Mouse (Mus musculus): ENCODE measurements around the gene Git1. TPM values are rescaled to one million over a fixed set of nuclear protein-coding genes. Genes with fewer than 3 reads are reported as not detected.
"Not testable (repeated sequence)": the region's sequence is repeated elsewhere in the genome, so short reads cannot be mapped to it uniquely, and the experiment has no call there.

Gene Git1
- total and polyA plus RNA-seq, 2 experiments from 2014 or later, result 19.6 to 143 TPM

DNA sequence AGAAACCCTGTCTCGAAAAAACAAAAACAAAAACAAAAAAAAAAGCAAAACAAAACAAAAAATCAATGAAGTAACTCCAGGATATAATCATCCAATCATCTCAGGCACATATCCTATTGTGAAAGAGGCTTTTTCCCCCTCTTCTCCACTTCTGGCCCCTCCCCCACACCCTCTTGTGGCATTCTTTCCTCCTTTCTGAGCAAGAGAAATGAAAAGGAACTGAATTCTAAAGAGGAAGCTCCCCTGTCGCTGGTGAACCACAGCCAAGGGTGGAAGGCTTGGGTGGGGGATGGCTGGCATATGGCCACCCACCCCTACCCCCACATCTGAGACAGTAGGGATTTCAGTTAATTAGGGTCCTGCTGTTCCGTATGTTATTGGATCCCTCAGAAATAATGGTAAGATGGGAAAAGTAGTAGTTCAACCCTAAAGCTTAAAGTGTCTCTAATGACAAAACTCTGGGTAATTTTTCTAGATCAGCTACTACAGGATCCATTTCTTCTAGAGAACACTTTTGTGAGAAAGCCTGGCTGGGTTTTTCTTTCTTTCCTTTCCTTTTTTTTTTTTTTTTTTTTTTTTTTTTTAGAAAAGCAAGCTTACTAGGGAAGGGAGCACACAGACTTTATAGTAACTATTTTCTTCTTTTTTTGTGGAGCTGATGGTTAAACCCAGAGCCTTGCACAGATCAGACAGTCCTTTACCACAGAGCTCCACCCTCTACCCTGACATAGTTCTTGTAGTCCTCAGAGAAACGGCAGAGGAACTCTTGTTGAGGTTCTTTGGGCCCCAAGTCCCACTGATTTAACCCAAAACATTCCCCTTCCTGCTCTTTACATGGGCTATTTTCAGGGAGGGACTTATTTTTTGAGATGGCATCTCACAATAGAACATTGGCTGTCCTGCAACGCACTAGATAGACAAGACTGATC lies 27.5 kb downstream of the Git1 start:
- DNase-seq (ENCODE audit: low spot score) (no peak), ATAC-seq (ENCODE audit: low FRiP score) (no peak)
- Histone ChIP-seq H3K9me3 (ENCODE audit: low read length) (no peaks in the 10 kb centered on the region), H3K27ac (ENCODE audit: low read depth, low read length) (no peak overlapping the region), H3K4me1 (ENCODE audit: insufficient read depth, low read length) (no peaks in the 10 kb centered on the region), H3K36me3 (ENCODE audit: insufficient read depth, low read length) (no peaks in the 10 kb centered on the region), H3K4me2 (ENCODE audit: low read depth, low read length, poor library complexity, severe bottlenecking) (no peak overlapping the region), H3K4me3 (ENCODE audit: low read depth, low read length) (no peak overlapping the region), H3K9ac (replicated peaks; ENCODE audit: low read length, poor library complexity, severe bottlenecking) (no peak overlapping the region), H3K27me3 (ENCODE audit: insufficient read depth, low read length) (peaks cover 4% of the 10 kb centered on the region; the same call in 1 of the 2 replicates)
- 41% methylated on average over 5 of the region's 5 CpGs for WGBS
- no peak for TF ChIP-seq CTCF (IDR thresholded peaks at IDR 0.05)

- Histone ChIP-seq H3K4me1 (ENCODE audit: insufficient read depth, low read length) (no peaks in the 10 kb centered on the region), H3K27me3 (ENCODE audit: insufficient read depth, low read length) (no peaks in the 10 kb centered on the region), H3K9me3 (ENCODE audit: low read length) (no peaks in the 10 kb centered on the region), H3K4me3 (ENCODE audit: low read depth, low read length) (no peak overlapping the region), H3K27ac (ENCODE audit: low read depth, low read length) (no peak overlapping the region), H3K4me2 (ENCODE audit: low read depth, low read length, poor library complexity, severe bottlenecking) (no peak overlapping the region), H3K9ac (replicated peaks; ENCODE audit: low read length, poor library complexity, severe bottlenecking) (no peak overlapping the region), H3K36me3 (ENCODE audit: insufficient read depth, low read length) (no peaks in the 10 kb centered on the region)
- DNase-seq (ENCODE audit: low spot score), result no peak
- TF ChIP-seq CTCF (IDR thresholded peaks at IDR 0.05), result peak; percentile 3; the same call in 1 of the 2 replicates
- ATAC-seq (ENCODE audit: low FRiP score), result no peak
- 76% methylated on average over 3 of the region's 3 CpGs for WGBS
These were observed 32.6 kb downstream of the Git1 start for GRCm38 (mm10) chr11:77525804-77526486.

DNA sequence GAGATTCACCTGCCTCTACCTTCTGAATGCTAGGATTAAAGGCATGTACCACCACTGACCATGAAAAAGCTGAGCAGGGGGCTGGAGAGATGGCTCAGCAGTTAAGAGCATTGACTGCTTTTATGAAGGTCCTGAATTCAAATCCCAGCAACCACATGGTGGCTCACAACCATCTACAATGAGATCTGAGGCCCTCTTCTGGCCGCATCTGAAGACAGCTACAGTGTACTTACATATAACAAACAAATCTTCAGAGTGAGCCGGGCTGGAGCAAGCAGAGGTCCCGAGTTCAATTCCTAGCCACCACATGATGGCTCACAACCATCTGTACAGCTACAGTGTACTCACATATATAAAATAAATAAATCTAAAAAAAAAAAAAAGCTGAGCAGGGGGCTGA lies 35.1 kb downstream of the Git1 start:
- not testable (repeated sequence) for H3K36me3 ChIP-seq (ENCODE audit: insufficient read depth, low read length); DNase-seq (ENCODE audit: low spot score); ATAC-seq (ENCODE audit: low FRiP score); H3K9ac ChIP-seq (replicated peaks; ENCODE audit: low read length, poor library complexity, severe bottlenecking); H3K4me2 ChIP-seq (ENCODE audit: low read depth, low read length, poor library complexity, severe bottlenecking); H3K4me1 ChIP-seq (ENCODE audit: insufficient read depth, low read length); H3K27ac ChIP-seq (ENCODE audit: low read depth, low read length); H3K4me3 ChIP-seq (ENCODE audit: low read depth, low read length); H3K9me3 ChIP-seq (ENCODE audit: low read length); H3K27me3 ChIP-seq (ENCODE audit: insufficient read depth, low read length)
- WGBS, result 93% methylated on average over 3 of the region's 3 CpGs

- Histone ChIP-seq H3K27ac (ENCODE audit: low read depth, low read length) (no peak overlapping the region), H3K9ac (replicated peaks; ENCODE audit: low read length, poor library complexity, severe bottlenecking) (no peak overlapping the region), H3K4me2 (ENCODE audit: low read depth, low read length, poor library complexity, severe bottlenecking) (no peak overlapping the region), H3K27me3 (ENCODE audit: insufficient read depth, low read length) (no peaks in the 10 kb centered on the region), H3K4me3 (ENCODE audit: low read depth, low read length) (no peak overlapping the region), H3K9me3 (ENCODE audit: low read length) (no peaks in the 10 kb centered on the region), H3K36me3 (ENCODE audit: insufficient read depth, low read length) (0 out of 2 replicates have a peak, but pooled peaks cover 2% of the 10 kb centered on the region), H3K4me1 (ENCODE audit: insufficient read depth, low read length) (no peaks in the 10 kb centered on the region)
- no peak for TF ChIP-seq CTCF (IDR thresholded peaks at IDR 0.05)
- DNase-seq (ENCODE audit: low spot score) (no peak), ATAC-seq (ENCODE audit: low FRiP score) (no peak)
- WGBS, result 91% methylated on average over 3 of the region's 3 CpGs
These were observed 36.3 kb downstream of the Git1 start for GRCm38 (mm10) chr11:77529644-77530043.

DNA sequence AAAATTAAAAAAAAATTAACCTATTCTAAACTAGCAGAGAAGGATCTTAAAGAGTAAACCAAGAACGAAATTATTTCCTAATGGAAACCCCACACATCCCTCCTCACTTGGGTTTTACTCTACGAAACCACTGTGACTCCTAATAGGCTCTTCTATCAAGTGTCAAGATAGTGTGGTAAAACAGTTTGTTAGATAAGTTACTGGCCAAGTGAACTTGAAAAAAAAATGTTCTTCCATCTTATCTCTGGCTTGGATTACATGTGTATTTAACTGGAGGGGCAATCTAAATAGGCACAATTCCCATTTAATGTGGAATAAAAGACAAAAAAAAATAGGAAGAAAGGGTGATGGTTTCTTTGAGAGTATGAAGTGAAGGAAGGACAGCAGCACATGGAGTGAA lies 37.5 kb downstream of the Git1 start:
- ATAC-seq (ENCODE audit: low FRiP score) (no peak), DNase-seq (ENCODE audit: low spot score) (no peak)
- Histone ChIP-seq H3K27me3 (ENCODE audit: insufficient read depth, low read length) (no peaks in the 10 kb centered on the region), H3K36me3 (ENCODE audit: insufficient read depth, low read length) (peaks cover 3% of the 10 kb centered on the region; the same call in 1 of the 2 replicates), H3K4me1 (ENCODE audit: insufficient read depth, low read length) (no peaks in the 10 kb centered on the region), H3K9ac (replicated peaks; ENCODE audit: low read length, poor library complexity, severe bottlenecking) (no peak overlapping the region), H3K27ac (ENCODE audit: low read depth, low read length) (no peak overlapping the region), H3K4me2 (ENCODE audit: low read depth, low read length, poor library complexity, severe bottlenecking) (no peak overlapping the region), H3K9me3 (ENCODE audit: low read length) (no peaks in the 10 kb centered on the region), H3K4me3 (ENCODE audit: low read depth, low read length) (no peak overlapping the region)
- 96% methylated on average over 2 of the region's 2 CpGs for WGBS
- no peak for TF ChIP-seq CTCF (IDR thresholded peaks at IDR 0.05)
